Mouse (Mus musculus): ENCODE measurements at regions not wholly inside any gene's neighbourhood (a gene's known extent, or its start where the extent isn't known, plus 50 kb on each side); places are given as distances from the start of the nearest gene placed in this dataset.

DNA sequence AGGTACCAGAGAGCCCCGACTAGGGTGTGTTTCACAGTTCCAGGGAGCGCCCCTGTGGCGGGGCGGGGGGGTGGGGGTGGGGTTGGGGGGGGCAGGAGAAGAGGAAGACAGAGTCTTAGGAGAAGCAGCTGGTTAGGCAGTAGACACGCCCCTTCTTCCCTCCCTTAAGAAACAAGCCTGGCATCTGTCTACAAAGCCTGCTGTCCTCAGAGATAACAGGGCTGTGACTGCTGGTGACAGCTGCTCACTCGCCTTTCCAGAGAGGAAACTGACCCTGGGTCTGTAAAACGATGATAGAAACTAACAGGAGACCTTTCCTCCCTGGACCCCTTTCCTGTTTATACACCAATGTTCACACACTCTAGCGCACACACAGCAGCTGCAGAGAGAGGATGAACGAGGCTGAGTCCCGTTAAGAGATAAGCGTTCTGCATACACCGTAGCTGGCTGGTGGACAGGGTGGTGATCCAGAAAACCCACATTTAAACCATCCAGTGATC, 164.4 kb downstream of the Ly86 start:
- no peak overlapping the region for H3K9ac ChIP-seq
- TF ChIP-seq CTCF (IDR thresholded peaks at IDR 0.05; ENCODE audit: low read depth): no peak
- H3K9me3 ChIP-seq (ENCODE audit: low read depth, low read length): no peaks in the 10 kb centered on the region
- peak overlapping the region; percentile 42 for H3K4me2 ChIP-seq
- no peaks in the 10 kb centered on the region for H3K36me3 ChIP-seq (ENCODE audit: insufficient read depth)
- DNase-seq (peak; percentile 88), ATAC-seq (ENCODE audit: insufficient read depth) (peak; percentile 67)
- H3K27ac ChIP-seq (ENCODE audit: low read depth): peak overlapping the region; percentile 89
- WGBS: 3% methylated on average over 12 of the region's 12 CpGs
- no peak overlapping the region; the same call in 1 of the 2 replicates for H3K4me3 ChIP-seq (ENCODE audit: low read depth, low read length)
- H3K4me1 ChIP-seq (ENCODE audit: insufficient read depth): peaks cover 62% of the 10 kb centered on the region
- no peaks in the 10 kb centered on the region for H3K27me3 ChIP-seq (ENCODE audit: insufficient read depth, low read length)

DNA sequence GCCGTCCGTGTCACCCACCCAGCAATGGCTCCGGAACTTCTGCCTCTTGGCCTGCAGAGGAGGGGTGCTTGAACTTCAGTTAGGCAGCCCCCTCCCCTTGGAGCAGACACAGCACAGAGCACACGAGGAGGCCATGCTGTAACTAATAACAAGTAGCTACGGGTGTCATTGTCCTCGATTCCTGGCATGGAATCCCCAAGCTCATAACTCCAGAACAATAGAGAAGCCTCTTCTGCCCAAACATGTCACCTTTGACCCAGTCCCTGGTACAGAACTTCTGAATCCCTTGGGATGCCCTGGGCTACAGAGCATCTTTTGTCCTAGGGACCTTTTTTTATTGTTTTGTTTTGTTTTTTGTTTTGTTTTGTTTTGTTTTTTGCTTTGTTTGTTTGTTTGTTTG, 165.5 kb downstream of the Ly86 start:
- DNase-seq (no peak), ATAC-seq (ENCODE audit: insufficient read depth) (no peak)
- Histone ChIP-seq H3K27ac (ENCODE audit: low read depth) (peak overlapping the region; percentile 89), H3K9me3 (ENCODE audit: low read depth, low read length) (no peaks in the 10 kb centered on the region), H3K4me2 (no peak overlapping the region), H3K4me1 (ENCODE audit: insufficient read depth) (peaks cover 69% of the 10 kb centered on the region), H3K36me3 (ENCODE audit: insufficient read depth) (no peaks in the 10 kb centered on the region), H3K27me3 (ENCODE audit: insufficient read depth, low read length) (no peaks in the 10 kb centered on the region), H3K9ac (no peak overlapping the region), H3K4me3 (ENCODE audit: low read depth, low read length) (no peak overlapping the region)
- WGBS: 70% methylated on average over 6 of the region's 6 CpGs
- TF ChIP-seq CTCF (IDR thresholded peaks at IDR 0.05; ENCODE audit: low read depth): no peak

DNA sequence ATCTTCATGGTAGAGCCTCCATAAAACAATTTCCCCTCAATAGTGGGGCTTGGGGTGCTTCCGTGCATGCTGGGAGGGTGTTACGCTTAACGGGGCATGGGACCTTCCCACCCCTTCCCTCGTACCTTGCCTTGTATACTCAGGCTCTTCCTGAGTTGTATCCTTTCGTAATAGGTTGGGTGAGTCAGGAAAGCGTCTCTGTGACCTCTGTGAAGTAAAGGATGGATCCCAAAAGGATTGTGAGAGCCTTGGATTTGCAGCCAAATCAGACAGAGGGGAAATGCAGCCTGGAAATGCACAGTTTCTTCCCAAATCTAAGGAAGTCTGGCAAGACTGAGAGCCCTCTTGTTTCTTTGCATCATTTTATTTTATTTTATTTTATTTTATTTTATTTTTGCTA, 166.0 kb downstream of the Ly86 start:
- 77% methylated on average over 6 of the region's 6 CpGs for WGBS
- no peak for TF ChIP-seq CTCF (IDR thresholded peaks at IDR 0.05; ENCODE audit: low read depth)
- no peak overlapping the region for H3K4me2 ChIP-seq
- peak overlapping the region; percentile 89; the same call in 1 of the 2 replicates for H3K27ac ChIP-seq (ENCODE audit: low read depth)
- no peaks in the 10 kb centered on the region for H3K36me3 ChIP-seq (ENCODE audit: insufficient read depth)
- H3K4me3 ChIP-seq (ENCODE audit: low read depth, low read length): no peak overlapping the region
- DNase-seq (no peak), ATAC-seq (ENCODE audit: insufficient read depth) (no peak)
- H3K9ac ChIP-seq: no peak overlapping the region
- H3K9me3 ChIP-seq (ENCODE audit: low read depth, low read length): no peaks in the 10 kb centered on the region
- peaks cover 64% of the 10 kb centered on the region for H3K4me1 ChIP-seq (ENCODE audit: insufficient read depth)
- H3K27me3 ChIP-seq (ENCODE audit: insufficient read depth, low read length): no peaks in the 10 kb centered on the region

DNA sequence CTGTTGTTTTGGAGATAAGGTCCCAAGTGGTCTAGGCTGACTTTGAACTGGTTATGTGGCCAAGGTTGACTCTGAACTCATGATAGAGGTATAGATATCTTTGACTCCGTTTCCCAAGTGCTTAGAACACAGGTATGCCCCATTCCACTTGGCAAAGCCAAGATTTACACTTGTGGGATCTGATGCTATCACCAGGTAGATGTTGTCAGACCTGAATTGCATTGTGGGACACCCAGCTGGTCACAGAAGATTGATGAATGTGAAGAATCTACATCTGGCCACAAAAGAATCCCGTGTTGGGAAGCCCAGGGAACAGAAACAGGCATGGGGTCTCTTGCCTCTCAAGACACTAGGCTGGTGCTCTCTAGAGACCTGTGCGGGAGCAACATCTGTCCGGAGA, 166.4 kb downstream of the Ly86 start:
- peaks cover 60% of the 10 kb centered on the region for H3K4me1 ChIP-seq (ENCODE audit: insufficient read depth)
- H3K9ac ChIP-seq: no peak overlapping the region
- WGBS: 62% methylated on average over 4 of the region's 4 CpGs
- H3K4me2 ChIP-seq: no peak overlapping the region
- ATAC-seq (ENCODE audit: insufficient read depth): no peak
- TF ChIP-seq CTCF (IDR thresholded peaks at IDR 0.05; ENCODE audit: low read depth): no peak
- no peaks in the 10 kb centered on the region for H3K36me3 ChIP-seq (ENCODE audit: insufficient read depth)
- DNase-seq: no peak
- no peaks in the 10 kb centered on the region for H3K27me3 ChIP-seq (ENCODE audit: insufficient read depth, low read length)
- no peaks in the 10 kb centered on the region for H3K9me3 ChIP-seq (ENCODE audit: low read depth, low read length)
- no peak overlapping the region for H3K4me3 ChIP-seq (ENCODE audit: low read depth, low read length)
- no peak overlapping the region for H3K27ac ChIP-seq (ENCODE audit: low read depth)

DNA sequence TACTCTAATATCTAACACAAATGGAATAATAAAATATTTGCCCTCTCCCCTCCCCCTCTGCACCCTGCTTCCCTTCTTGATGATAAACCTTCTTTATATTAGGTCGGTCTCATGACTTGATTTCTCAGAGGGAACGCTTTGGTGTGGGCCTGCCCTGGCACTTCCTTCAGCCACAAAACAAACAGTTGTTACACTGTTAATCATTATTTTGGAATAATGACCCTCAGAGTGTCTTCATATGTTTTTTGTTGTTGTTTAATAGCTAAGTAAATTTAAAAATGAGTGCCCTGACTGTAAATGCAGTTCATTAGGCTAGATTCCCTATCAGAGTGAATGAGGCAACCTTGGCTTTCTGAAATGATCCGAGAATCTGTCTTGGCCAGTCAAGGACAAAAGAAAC, 167.8 kb downstream of the Ly86 start:
- no peaks in the 10 kb centered on the region for H3K9me3 ChIP-seq (ENCODE audit: low read depth, low read length)
- H3K27me3 ChIP-seq (ENCODE audit: insufficient read depth, low read length): no peaks in the 10 kb centered on the region
- H3K4me3 ChIP-seq (ENCODE audit: low read depth, low read length): no peak overlapping the region
- DNase-seq: no peak
- no peaks in the 10 kb centered on the region for H3K36me3 ChIP-seq (ENCODE audit: insufficient read depth)
- H3K4me2 ChIP-seq: no peak overlapping the region
- H3K27ac ChIP-seq (ENCODE audit: low read depth): peak overlapping the region; percentile 54; the same call in 1 of the 2 replicates
- no peak for ATAC-seq (ENCODE audit: insufficient read depth)
- H3K4me1 ChIP-seq (ENCODE audit: insufficient read depth): peaks cover 48% of the 10 kb centered on the region
- WGBS: 43% methylated on average over 3 of the region's 3 CpGs
- no peak for TF ChIP-seq CTCF (IDR thresholded peaks at IDR 0.05; ENCODE audit: low read depth)
- H3K9ac ChIP-seq: no peak overlapping the region

DNA sequence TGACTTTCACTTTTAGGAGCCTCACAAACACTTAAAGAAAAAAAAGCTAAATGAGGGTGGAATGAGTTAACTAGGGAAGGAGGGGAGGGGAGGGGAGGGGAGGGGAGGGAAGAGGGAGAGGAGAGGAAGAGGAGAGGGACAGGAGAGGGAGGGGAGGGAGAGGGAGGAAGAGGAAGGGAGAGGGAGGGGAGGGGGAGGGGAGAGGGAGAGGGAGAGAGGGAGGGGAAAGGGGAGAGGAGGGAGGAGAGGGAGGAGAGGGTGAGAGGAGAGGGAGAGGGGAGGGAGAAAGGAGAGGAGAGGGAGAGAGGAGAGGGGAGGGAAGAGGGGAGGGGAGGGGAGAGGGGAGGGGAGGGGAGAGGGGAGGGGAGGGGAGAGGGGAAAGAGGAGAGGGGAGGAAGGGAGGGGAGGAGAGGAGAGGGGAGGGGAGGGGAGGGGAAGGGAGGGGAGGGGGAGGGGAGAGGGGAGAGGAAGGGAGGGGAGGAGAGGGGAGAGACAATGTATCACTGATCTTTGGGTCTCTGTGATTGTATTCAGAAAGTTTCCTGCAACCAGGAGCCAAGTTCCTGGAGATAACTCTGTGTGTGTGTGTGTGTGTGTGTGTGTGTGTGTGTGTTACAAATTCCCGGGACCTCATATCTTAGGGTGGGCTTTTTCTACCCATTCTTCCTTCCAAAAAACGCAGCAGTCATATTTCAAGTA, 168.3 kb downstream of the Ly86 start:
- no peak for DNase-seq
- WGBS: 13% methylated on average over 2 of the region's 2 CpGs
- H3K4me1 ChIP-seq (ENCODE audit: insufficient read depth): peaks cover 43% of the 10 kb centered on the region
- H3K27ac ChIP-seq (ENCODE audit: low read depth): peak overlapping the region; percentile 93
- ATAC-seq (ENCODE audit: insufficient read depth): peak; percentile 4; the same call in 1 of the 2 replicates
- no peak for TF ChIP-seq CTCF (IDR thresholded peaks at IDR 0.05; ENCODE audit: low read depth)
- no peak overlapping the region for H3K4me3 ChIP-seq (ENCODE audit: low read depth, low read length)
- H3K9ac ChIP-seq: no peak overlapping the region
- no peaks in the 10 kb centered on the region for H3K27me3 ChIP-seq (ENCODE audit: insufficient read depth, low read length)
- peak overlapping the region; percentile 52 for H3K4me2 ChIP-seq
- H3K36me3 ChIP-seq (ENCODE audit: insufficient read depth): no peaks in the 10 kb centered on the region
- H3K9me3 ChIP-seq (ENCODE audit: low read depth, low read length): no peaks in the 10 kb centered on the region

DNA sequence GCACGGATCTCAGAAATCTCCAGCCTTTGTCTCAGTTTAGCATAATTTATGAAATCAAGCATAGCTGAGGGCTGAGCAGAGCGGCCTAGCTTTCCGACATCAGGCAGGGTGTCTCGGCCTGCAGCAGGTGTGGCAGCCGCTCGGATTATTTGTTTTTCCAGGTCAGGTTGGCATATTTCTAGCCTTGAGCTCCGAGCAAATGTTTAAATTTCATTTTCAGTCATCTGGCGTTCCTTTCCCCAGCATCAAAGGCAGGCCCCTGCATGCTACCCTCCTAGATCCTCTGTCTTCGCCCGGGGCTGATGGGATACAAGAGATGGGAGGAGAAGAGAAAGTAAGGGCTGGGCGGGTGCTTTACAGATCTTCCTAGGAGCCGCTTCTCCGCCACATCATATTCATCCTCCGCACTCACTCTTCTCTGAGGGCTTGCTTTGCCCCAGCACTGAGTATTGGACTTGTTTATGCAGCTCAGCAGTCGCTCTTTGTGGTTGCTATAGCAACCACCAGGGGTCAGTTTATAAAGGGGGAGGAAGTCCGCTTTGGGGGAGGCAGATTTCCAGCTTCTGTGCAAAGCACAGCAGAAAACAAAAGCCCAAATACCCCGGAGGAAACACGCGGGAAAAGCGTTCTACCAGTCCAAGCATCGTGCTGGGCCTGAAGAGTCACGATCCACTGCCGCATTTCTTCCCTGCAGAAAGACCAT, 169.0 kb downstream of the Ly86 start:
- Histone ChIP-seq H3K27ac (ENCODE audit: low read depth) (peak overlapping the region; percentile 93), H3K9ac (peak overlapping the region; percentile 35), H3K36me3 (ENCODE audit: insufficient read depth) (no peaks in the 10 kb centered on the region), H3K4me2 (peak overlapping the region; percentile 52), H3K4me1 (ENCODE audit: insufficient read depth) (peaks cover 36% of the 10 kb centered on the region), H3K27me3 (ENCODE audit: insufficient read depth, low read length) (no peaks in the 10 kb centered on the region), H3K9me3 (ENCODE audit: low read depth, low read length) (no peaks in the 10 kb centered on the region), H3K4me3 (ENCODE audit: low read depth, low read length) (no peak overlapping the region)
- ATAC-seq (ENCODE audit: insufficient read depth) (peak; percentile 88), DNase-seq (peak; percentile 94)
- TF ChIP-seq CTCF (IDR thresholded peaks at IDR 0.05; ENCODE audit: low read depth): no peak; the same call in 1 of the 2 replicates
- 6% methylated on average over 23 of the region's 23 CpGs for WGBS
